ENCODE assay signal across 9 mouse cellular contexts in the genomic region with DNA sequence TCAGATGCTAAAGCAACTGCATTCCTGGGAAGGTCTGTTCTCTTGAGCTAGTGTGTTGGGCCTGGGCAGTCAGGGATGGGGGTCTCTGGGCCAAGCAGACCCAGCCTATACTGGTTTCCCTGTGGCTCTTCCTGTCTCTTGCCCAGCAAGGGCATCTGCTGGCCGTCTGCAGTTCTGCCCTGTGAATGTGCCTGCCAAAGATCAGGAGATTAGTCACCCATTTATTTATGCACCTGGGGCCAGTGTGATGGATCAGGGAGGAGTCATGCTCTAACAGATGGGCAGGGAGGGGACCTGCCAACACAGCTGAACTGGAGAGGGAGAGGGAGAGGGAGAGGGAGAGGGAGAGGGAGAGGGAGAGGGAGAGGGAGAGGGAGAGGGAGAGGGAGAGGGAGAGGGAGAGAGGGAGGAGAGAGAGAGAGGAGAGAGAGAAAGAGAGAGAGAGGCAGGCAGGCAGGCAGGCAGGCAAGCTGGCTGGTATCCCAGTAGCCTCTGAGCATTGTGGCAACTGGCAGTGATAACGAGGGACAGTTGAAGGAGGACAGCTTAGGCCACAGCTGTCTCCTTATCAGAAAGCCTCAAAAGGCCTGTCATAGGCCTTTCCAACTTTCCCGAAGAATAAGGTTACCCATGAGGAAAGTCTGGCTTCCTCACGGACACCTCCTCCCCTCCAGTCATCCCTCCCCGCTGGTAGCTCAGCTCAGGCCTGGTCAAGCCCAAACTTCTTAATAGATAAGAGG. TPM values are rescaled to one million over a fixed set of nuclear protein-coding genes. Genes with fewer than 3 reads are reported as not detected.
DNase-seq lines count a peak whose midpoint lies in the region; ATAC-seq lines count a peak whose summit lies in the region.
"Had no signal": no experiment of that assay in that cellular context is flagged by ENCODE, and none has a peak within 500 bp of the region (broad histone marks: within the 10 kb centered on the region; RNA-seq: fewer than 3 reads in every experiment).

No protein-coding gene starts in this region.

- DNase-seq in adrenal gland, adult (ENCODE audit: inconsistent age in 2 of 2, low spot score in 1 of 2), result peak; percentile 54 to 76
- DNase-seq in adrenal gland, postnatal 4 days (ENCODE audit: low spot score in 2 of 2), result no peak
- DNase-seq in retina, postnatal 1 day, result peak; percentile 54
- no peak for DNase-seq in retina, embryonic 14.5 days (ENCODE audit: low spot score)
- no peak for DNase-seq in hindbrain, embryonic 10.5 days (ENCODE audit: low spot score)
- DNase-seq in embryo, embryonic 10.5 days (ENCODE audit: low spot score), result no peak

- H3K27me3 ChIP-seq in hindbrain, embryonic 10.5 days (ENCODE audit: insufficient read depth, poor library complexity, severe bottlenecking), result peaks cover 32% of the 10 kb centered on the region
- no peaks in the 10 kb centered on the region for H3K27me3 ChIP-seq in midbrain, embryonic 16.5 days (ENCODE audit: control insufficient read depth, insufficient read depth, low read depth, low read length)

- H3K4me3 ChIP-seq in hindbrain, embryonic 10.5 days, result no peak overlapping the region
- no peak overlapping the region for H3K4me3 ChIP-seq in midbrain, embryonic 16.5 days (ENCODE audit: low read depth, low read length)
- H3K4me3 ChIP-seq: limb, embryonic 13.5 days had no signal

- peak overlapping the region; percentile 50; the same call in 1 of the 2 replicates for H3K27ac ChIP-seq in hindbrain, embryonic 10.5 days
- peak overlapping the region; percentile 66 for H3K27ac ChIP-seq in midbrain, embryonic 16.5 days (ENCODE audit: low read length)
- H3K27ac ChIP-seq: limb, embryonic 13.5 days had no signal

- ATAC-seq in midbrain, embryonic 16.5 days, result no peak
- ATAC-seq in monocyte, adult 5-6 weeks (replicated peaks; ENCODE audit: insufficient number of reproducible peaks, low FRiP score, low TSS enrichment, poor library complexity, severe bottlenecking), result no peak

- peaks cover 66% of the 10 kb centered on the region for H3K36me3 ChIP-seq in hindbrain, embryonic 10.5 days
- H3K36me3 ChIP-seq in midbrain, embryonic 16.5 days (ENCODE audit: control insufficient read depth, insufficient read depth, low read length), result peaks cover 35% of the 10 kb centered on the region

- H3K4me1 ChIP-seq in hindbrain, embryonic 10.5 days (replicated peaks), result peaks cover 33% of the 10 kb centered on the region
- peaks cover 24% of the 10 kb centered on the region for H3K4me1 ChIP-seq in midbrain, embryonic 16.5 days (ENCODE audit: control insufficient read depth, insufficient read depth, low read length)

- H3K4me2 ChIP-seq in midbrain, embryonic 16.5 days (ENCODE audit: low read length), result no peak overlapping the region
- H3K4me2 ChIP-seq: limb, embryonic 13.5 days had no signal

- peak overlapping the region; percentile 38; the same call in 1 of the 2 replicates for H3K9ac ChIP-seq in midbrain, embryonic 16.5 days (ENCODE audit: low read depth, low read length)
- H3K9ac ChIP-seq: limb, embryonic 13.5 days had no signal

- H3K9me3 ChIP-seq in hindbrain, embryonic 10.5 days, result no peaks in the 10 kb centered on the region
- H3K9me3 ChIP-seq in midbrain, embryonic 16.5 days (replicated peaks; ENCODE audit: control insufficient read depth, low read length, poor library complexity, severe bottlenecking), result no peaks in the 10 kb centered on the region
- H3K9me3 ChIP-seq: limb, embryonic 13.5 days had no signal

- 40% methylated on average over 5 of the region's 5 CpGs for WGBS in hindbrain, embryonic 10.5 days
- 15% methylated on average over 5 of the region's 5 CpGs for WGBS in midbrain, embryonic 16.5 days

RNA-seq across cellular contexts. Expression of gene Pi16, which starts 13.4 kb away (rescaled TPM):
- 10 to 100 TPM; 11.3 to 13.3 TPM for total RNA-seq in adrenal gland, postnatal 4 days (2021)
- 0.71 and 1.1 TPM in 2 replicates for polyA plus RNA-seq in hindbrain, embryonic 10.5 days (2016; fragmentation: Nextera tagmentation; extraction: Ambion mirVana)
- polyA plus RNA-seq in midbrain, embryonic 16.5 days (2015; fragmentation: Nextera tagmentation; extraction: Ambion mirVana), result 3.3 and 4.4 TPM in 2 replicates
- total RNA-seq in monocyte, adult 5-6 weeks (2017), result 16.9 to 37.3 TPM (median 22.0 TPM) in 3 replicates

RNA-seq across cellular contexts. Expression of gene Mtch1, which starts 16.9 kb away (rescaled TPM):
- total RNA-seq in adrenal gland, postnatal 4 days (2021), result 100 to 1,000 TPM; 309 to 341 TPM
- 338 and 391 TPM in 2 replicates for polyA plus RNA-seq in hindbrain, embryonic 10.5 days (2016; fragmentation: Nextera tagmentation; extraction: Ambion mirVana)
- polyA plus RNA-seq in midbrain, embryonic 16.5 days (2015; fragmentation: Nextera tagmentation; extraction: Ambion mirVana), result 463 and 470 TPM in 2 replicates
- 56.3 to 71.0 TPM (median 67.0 TPM) in 3 replicates for total RNA-seq in monocyte, adult 5-6 weeks (2017)

RNA-seq across cellular contexts. Expression of gene Fgd2, which starts 29.9 kb away (rescaled TPM):
- total RNA-seq in adrenal gland, postnatal 4 days (2021), result 1 to 10 TPM; 5.6 to 6.5 TPM
- 5.9 and 7.5 TPM in 2 replicates for polyA plus RNA-seq in hindbrain, embryonic 10.5 days (2016; fragmentation: Nextera tagmentation; extraction: Ambion mirVana)
- polyA plus RNA-seq in midbrain, embryonic 16.5 days (2015; fragmentation: Nextera tagmentation; extraction: Ambion mirVana), result 8.6 and 12.7 TPM in 2 replicates
- total RNA-seq in monocyte, adult 5-6 weeks (2017), result 76.8 to 91.0 TPM (median 79.1 TPM) in 3 replicates

Comparison
In these comparisons a context has a peak if more than half of its experiments do, and no peak if none do; other contexts are left out.
1. DNase-seq: peak in adrenal gland, adult (2 of 2) and retina, postnatal 1 day (single experiment); none in adrenal gland, postnatal 4 days (0 of 2), retina, embryonic 14.5 days (single experiment), hindbrain, embryonic 10.5 days (single experiment) and embryo, embryonic 10.5 days (single experiment).
2. RNA of gene Fgd2, which starts 29.9 kb away (total RNA-seq): 76.8 to 91.0 TPM in monocyte, adult 5-6 weeks; 5.6 to 6.5 TPM in adrenal gland, postnatal 4 days; every median in the first group is over 10 times any median in the second.